Mouse (Mus musculus) heart, postnatal 0 days (tissue): ENCODE data around the gene Gm3488.
"Not testable (repeated sequence)": the region's sequence is repeated elsewhere in the genome, so short reads cannot be mapped to it uniquely, and the experiment has no call there.

Experiments
- CTCF ChIP-seq: IDR thresholded peaks from 2 replicates; pipeline ENCODE4 v1.5.1; 2016; ENCODE audit warnings: antibody characterized with exemption, control low read depth, low read depth
- EP300 ChIP-seq: IDR thresholded peaks from 2 replicates; pipeline ENCODE4 v1.6.1; 2016; ENCODE audit warnings: antibody characterized with exemption, low read depth

DNA sequence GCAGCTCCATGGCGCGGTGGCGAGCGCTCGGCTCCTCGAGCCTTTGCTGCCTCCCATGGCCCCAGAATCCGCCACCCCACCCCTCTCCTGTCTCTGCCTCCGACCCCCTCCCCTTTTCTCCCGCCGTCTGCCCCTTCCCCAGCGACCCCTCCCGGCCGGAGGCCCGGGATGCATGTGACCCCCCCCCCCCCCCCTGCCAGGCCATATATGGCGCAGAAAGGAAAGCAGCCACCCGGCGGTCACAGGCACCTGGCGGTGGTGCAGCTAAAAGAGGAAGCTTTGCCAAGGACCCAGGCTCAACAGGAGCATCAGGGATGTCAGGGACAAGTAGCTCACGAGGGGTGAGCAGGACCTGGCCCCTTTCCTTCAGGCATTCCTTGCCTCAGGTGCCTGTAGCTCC lies 41.0 kb upstream of the Gm3488 start:
- not testable (repeated sequence) for TF ChIP-seq CTCF, EP300
